Mouse (Mus musculus): ENCODE results near the gene Ets1. TPM values are rescaled to one million over a fixed set of nuclear protein-coding genes. Genes with fewer than 3 reads are reported as not detected.
A peak's percentile ranks its signal among the peaks of the same experiment; 100 is the strongest.

The Ets1 gene
- polyA plus RNA-seq, 1 experiment from 2014 or later: 14.5 TPM

- H3K4me1 ChIP-seq (ENCODE audit: control insufficient read depth, insufficient read depth, low read length): no peaks in the 10 kb centered on the region
- no peaks in the 10 kb centered on the region for H3K9me3 ChIP-seq (replicated peaks; ENCODE audit: control insufficient read depth, low read length)
- ATAC-seq: no peak
- H3K4me2 ChIP-seq (ENCODE audit: low read length): no peak overlapping the region
- no peaks in the 10 kb centered on the region for H3K27me3 ChIP-seq (replicated peaks; ENCODE audit: control insufficient read depth, insufficient read depth, low read length)
- H3K36me3 ChIP-seq (ENCODE audit: control insufficient read depth, insufficient read depth, low read length): no peaks in the 10 kb centered on the region
- H3K9ac ChIP-seq (ENCODE audit: low read length): no peak overlapping the region
- H3K27ac ChIP-seq (ENCODE audit: low read depth, low read length): no peak overlapping the region
- DNase-seq (ENCODE audit: low spot score): no peak
- WGBS: 81% methylated on average over 2 of the region's 2 CpGs
- no peak overlapping the region for H3K4me3 ChIP-seq (ENCODE audit: low read depth, low read length)
These were observed 120.0 kb downstream of the Ets1 start for GRCm38 (mm10) chr9:32756002-32756401.

- H3K27me3 ChIP-seq (replicated peaks; ENCODE audit: control insufficient read depth, insufficient read depth, low read length): no peaks in the 10 kb centered on the region
These were observed 122.4 kb downstream of the Ets1 start for GRCm38 (mm10) chr9:32758280-32758905.

GRCm38 (mm10) chr9:32760649-32761157, 124.7 kb downstream of the Ets1 start:
- WGBS: 91% methylated on average over 4 of the region's 4 CpGs

More at GRCm38 (mm10) chr9:32758280-32758905, 122.4 kb downstream of the Ets1 start:
- no peak overlapping the region for H3K27ac ChIP-seq (ENCODE audit: low read depth, low read length)
- no peaks in the 10 kb centered on the region for H3K36me3 ChIP-seq (ENCODE audit: control insufficient read depth, insufficient read depth, low read length)
- 83% methylated on average over 5 of the region's 5 CpGs for WGBS
- no peaks in the 10 kb centered on the region for H3K9me3 ChIP-seq (replicated peaks; ENCODE audit: control insufficient read depth, low read length)
- DNase-seq (ENCODE audit: low spot score) (no peak), ATAC-seq (no peak)
- no peaks in the 10 kb centered on the region for H3K4me1 ChIP-seq (ENCODE audit: control insufficient read depth, insufficient read depth, low read length)
- H3K9ac ChIP-seq (ENCODE audit: low read length): no peak overlapping the region
- no peak overlapping the region for H3K4me2 ChIP-seq (ENCODE audit: low read length)
- H3K4me3 ChIP-seq (ENCODE audit: low read depth, low read length): no peak overlapping the region

GRCm38 (mm10) chr9:32761326-32761725, 125.3 kb downstream of the Ets1 start:
- ATAC-seq: no peak
- no peak overlapping the region for H3K4me2 ChIP-seq (ENCODE audit: low read length)
- no peaks in the 10 kb centered on the region for H3K9me3 ChIP-seq (replicated peaks; ENCODE audit: control insufficient read depth, low read length)
- no peaks in the 10 kb centered on the region for H3K36me3 ChIP-seq (ENCODE audit: control insufficient read depth, insufficient read depth, low read length)
- no peak for DNase-seq (ENCODE audit: low spot score)
- H3K27me3 ChIP-seq (replicated peaks; ENCODE audit: control insufficient read depth, insufficient read depth, low read length): no peaks in the 10 kb centered on the region
- no peak overlapping the region for H3K4me3 ChIP-seq (ENCODE audit: low read depth, low read length)
- 79% methylated on average over 2 of the region's 2 CpGs for WGBS
- no peaks in the 10 kb centered on the region for H3K4me1 ChIP-seq (ENCODE audit: control insufficient read depth, insufficient read depth, low read length)
- no peak overlapping the region for H3K27ac ChIP-seq (ENCODE audit: low read depth, low read length)
- no peak overlapping the region for H3K9ac ChIP-seq (ENCODE audit: low read length)

More at GRCm38 (mm10) chr9:32760649-32761157, 124.7 kb downstream of the Ets1 start:
- Histone ChIP-seq H3K4me2 (ENCODE audit: low read length) (no peak overlapping the region), H3K9me3 (replicated peaks; ENCODE audit: control insufficient read depth, low read length) (no peaks in the 10 kb centered on the region), H3K27me3 (replicated peaks; ENCODE audit: control insufficient read depth, insufficient read depth, low read length) (no peaks in the 10 kb centered on the region), H3K27ac (ENCODE audit: low read depth, low read length) (no peak overlapping the region), H3K36me3 (ENCODE audit: control insufficient read depth, insufficient read depth, low read length) (no peaks in the 10 kb centered on the region), H3K4me1 (ENCODE audit: control insufficient read depth, insufficient read depth, low read length) (no peaks in the 10 kb centered on the region), H3K9ac (ENCODE audit: low read length) (no peak overlapping the region), H3K4me3 (ENCODE audit: low read depth, low read length) (no peak overlapping the region)
- ATAC-seq (no peak), DNase-seq (ENCODE audit: low spot score) (no peak)

GRCm38 (mm10) chr9:32764374-32764773, 128.4 kb downstream of the Ets1 start:
- no peak overlapping the region for H3K4me3 ChIP-seq (ENCODE audit: low read depth, low read length)
- H3K36me3 ChIP-seq (ENCODE audit: control insufficient read depth, insufficient read depth, low read length): no peaks in the 10 kb centered on the region
- no peak overlapping the region for H3K9ac ChIP-seq (ENCODE audit: low read length)
- peak; percentile 9 for DNase-seq (ENCODE audit: low spot score)
- WGBS: 54% methylated on average over 9 of the region's 9 CpGs
- no peaks in the 10 kb centered on the region for H3K9me3 ChIP-seq (replicated peaks; ENCODE audit: control insufficient read depth, low read length)
- H3K4me1 ChIP-seq (ENCODE audit: control insufficient read depth, insufficient read depth, low read length): no peaks in the 10 kb centered on the region
- H3K4me2 ChIP-seq (ENCODE audit: low read length): no peak overlapping the region
- no peak overlapping the region for H3K27ac ChIP-seq (ENCODE audit: low read depth, low read length)
- H3K27me3 ChIP-seq (replicated peaks; ENCODE audit: control insufficient read depth, insufficient read depth, low read length): no peaks in the 10 kb centered on the region
- no peak for ATAC-seq

GRCm38 (mm10) chr9:32765123-32765522, 129.1 kb downstream of the Ets1 start:
- Histone ChIP-seq H3K36me3 (ENCODE audit: control insufficient read depth, insufficient read depth, low read length) (no peaks in the 10 kb centered on the region), H3K9ac (ENCODE audit: low read length) (no peak overlapping the region), H3K9me3 (replicated peaks; ENCODE audit: control insufficient read depth, low read length) (no peaks in the 10 kb centered on the region), H3K4me1 (ENCODE audit: control insufficient read depth, insufficient read depth, low read length) (no peaks in the 10 kb centered on the region), H3K27me3 (replicated peaks; ENCODE audit: control insufficient read depth, insufficient read depth, low read length) (no peaks in the 10 kb centered on the region), H3K27ac (ENCODE audit: low read depth, low read length) (no peak overlapping the region), H3K4me3 (ENCODE audit: low read depth, low read length) (no peak overlapping the region), H3K4me2 (ENCODE audit: low read length) (no peak overlapping the region)
- ATAC-seq (no peak), DNase-seq (ENCODE audit: low spot score) (no peak)
- 93% methylated on average over 3 of the region's 3 CpGs for WGBS

- Histone ChIP-seq H3K9me3 (replicated peaks; ENCODE audit: control insufficient read depth, low read length) (no peaks in the 10 kb centered on the region), H3K27me3 (replicated peaks; ENCODE audit: control insufficient read depth, insufficient read depth, low read length) (no peaks in the 10 kb centered on the region), H3K4me2 (ENCODE audit: low read length) (no peak overlapping the region), H3K27ac (ENCODE audit: low read depth, low read length) (no peak overlapping the region), H3K36me3 (ENCODE audit: control insufficient read depth, insufficient read depth, low read length) (no peaks in the 10 kb centered on the region), H3K9ac (ENCODE audit: low read length) (no peak overlapping the region), H3K4me3 (ENCODE audit: low read depth, low read length) (no peak overlapping the region), H3K4me1 (ENCODE audit: control insufficient read depth, insufficient read depth, low read length) (no peaks in the 10 kb centered on the region)
- ATAC-seq: no peak
- DNase-seq (ENCODE audit: low spot score): no peak
- WGBS: 81% methylated on average over 1 of the region's 1 CpGs
These were observed 142.8 kb downstream of the Ets1 start for GRCm38 (mm10) chr9:32778866-32779265.

- Histone ChIP-seq H3K27ac (ENCODE audit: low read depth, low read length) (no peak overlapping the region), H3K27me3 (replicated peaks; ENCODE audit: control insufficient read depth, insufficient read depth, low read length) (no peaks in the 10 kb centered on the region), H3K9me3 (replicated peaks; ENCODE audit: control insufficient read depth, low read length) (no peaks in the 10 kb centered on the region), H3K36me3 (ENCODE audit: control insufficient read depth, insufficient read depth, low read length) (no peaks in the 10 kb centered on the region), H3K9ac (ENCODE audit: low read length) (no peak overlapping the region), H3K4me3 (ENCODE audit: low read depth, low read length) (no peak overlapping the region), H3K4me1 (ENCODE audit: control insufficient read depth, insufficient read depth, low read length) (no peaks in the 10 kb centered on the region), H3K4me2 (ENCODE audit: low read length) (no peak overlapping the region)
- 84% methylated on average over 8 of the region's 8 CpGs for WGBS
- ATAC-seq: no peak
- no peak for DNase-seq (ENCODE audit: low spot score)
These were observed 146.5 kb downstream of the Ets1 start for GRCm38 (mm10) chr9:32782391-32783092.

GRCm38 (mm10) chr9:32787091-32787490, 151.1 kb downstream of the Ets1 start:
- Histone ChIP-seq H3K9ac (ENCODE audit: low read length) (no peak overlapping the region), H3K4me1 (ENCODE audit: control insufficient read depth, insufficient read depth, low read length) (no peaks in the 10 kb centered on the region), H3K27me3 (replicated peaks; ENCODE audit: control insufficient read depth, insufficient read depth, low read length) (no peaks in the 10 kb centered on the region), H3K36me3 (ENCODE audit: control insufficient read depth, insufficient read depth, low read length) (no peaks in the 10 kb centered on the region), H3K4me3 (ENCODE audit: low read depth, low read length) (no peak overlapping the region), H3K27ac (ENCODE audit: low read depth, low read length) (no peak overlapping the region), H3K4me2 (ENCODE audit: low read length) (no peak overlapping the region), H3K9me3 (replicated peaks; ENCODE audit: control insufficient read depth, low read length) (no peaks in the 10 kb centered on the region)
- ATAC-seq (no peak), DNase-seq (ENCODE audit: low spot score) (no peak)
- 81% methylated on average over 7 of the region's 7 CpGs for WGBS
